ENCODE assay signal across 8 mouse cellular contexts in the genomic region with DNA sequence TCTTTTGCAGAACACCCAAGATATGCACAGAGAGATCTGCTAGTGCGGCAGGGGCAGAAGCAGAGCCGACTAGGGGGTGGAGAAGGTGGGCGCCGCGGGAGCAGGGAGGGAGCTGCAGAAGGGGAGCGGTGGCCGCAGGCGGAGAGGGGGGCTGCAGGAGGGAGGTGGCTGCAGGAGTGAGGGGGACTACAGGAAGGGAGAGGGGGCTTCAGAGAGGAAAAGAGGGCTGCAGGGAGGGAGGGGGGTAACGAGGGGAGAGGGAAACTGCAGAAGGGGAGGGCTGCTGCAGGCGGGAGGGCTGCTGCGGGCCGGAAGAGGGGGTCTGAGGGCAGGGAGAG. TPM values are rescaled to one million over a fixed set of nuclear protein-coding genes. Genes with fewer than 3 reads are reported as not detected.
DNase-seq lines count a peak whose midpoint lies in the region; ATAC-seq and TF ChIP-seq lines count a peak whose summit lies in the region.

No protein-coding gene starts in this region.

- H3K9ac ChIP-seq in forebrain, embryonic 15.5 days (replicated peaks) = peak overlapping the region; percentile 87
- peak overlapping the region; percentile 74 for H3K9ac ChIP-seq in liver, postnatal 0 days (replicated peaks)

- WGBS in kidney, adult 2 months = 2% methylated on average over 11 of the region's 12 CpGs
- under 1% methylated on average over 12 of the region's 12 CpGs for WGBS in forebrain, embryonic 15.5 days
- WGBS in liver, postnatal 0 days (ENCODE audit: insufficient replicate concordance) = 6% methylated on average over 12 of the region's 12 CpGs

- DNase-seq in kidney, adult 2 months = no peak
- no peak for DNase-seq in kidney, adult 11 months
- DNase-seq in adrenal gland, postnatal 25 days = peak; percentile 5
- DNase-seq in liver, postnatal 0 days = no peak
- DNase-seq in yolk sac, embryonic 10.5 days (ENCODE audit: low spot score) = peak; percentile 27
- no peak for DNase-seq in Muller cell, postnatal 12 days (ENCODE audit: inconsistent ontology term)
- no peak for DNase-seq in right cerebral cortex, postnatal 36 days (ENCODE audit: low spot score in 2 of 2)

- H3K4me2 ChIP-seq in forebrain, embryonic 15.5 days (replicated peaks) = peak overlapping the region; percentile 94
- peak overlapping the region; percentile 98 for H3K4me2 ChIP-seq in liver, postnatal 0 days (ENCODE audit: low read depth, low read length)

- H3K27ac ChIP-seq in kidney, adult 2 months (ENCODE audit: insufficient read depth, low read depth, low read length) = no peak overlapping the region
- peak overlapping the region; percentile 94 for H3K27ac ChIP-seq in forebrain, embryonic 15.5 days (replicated peaks)
- peak overlapping the region; percentile 55; the same call in 1 of the 2 replicates for H3K27ac ChIP-seq in liver, postnatal 0 days (ENCODE audit: low read depth)

- no peaks in the 10 kb centered on the region for H3K9me3 ChIP-seq in forebrain, embryonic 15.5 days
- no peaks in the 10 kb centered on the region for H3K9me3 ChIP-seq in liver, postnatal 0 days (ENCODE audit: low read length)

- TF ChIP-seq EP300 in liver, postnatal 0 days (IDR thresholded peaks at IDR 0.05; ENCODE audit: low read depth) = no peak

- 0 out of 2 replicates have a peak, but pooled peaks cover 1% of the 10 kb centered on the region for H3K36me3 ChIP-seq in kidney, adult 2 months (ENCODE audit: control insufficient read depth, insufficient read depth, low read length)
- H3K36me3 ChIP-seq in forebrain, embryonic 15.5 days = peaks cover 53% of the 10 kb centered on the region
- no peaks in the 10 kb centered on the region for H3K36me3 ChIP-seq in liver, postnatal 0 days (replicated peaks; ENCODE audit: insufficient read depth, low read length)

- H3K4me1 ChIP-seq in kidney, adult 2 months (ENCODE audit: control insufficient read depth, insufficient read depth, low read length) = peaks cover 3% of the 10 kb centered on the region; the same call in 1 of the 2 replicates
- peaks cover 26% of the 10 kb centered on the region for H3K4me1 ChIP-seq in forebrain, embryonic 15.5 days
- peaks cover 15% of the 10 kb centered on the region for H3K4me1 ChIP-seq in liver, postnatal 0 days (ENCODE audit: insufficient read depth)

- no peak for TF ChIP-seq POLR2A in kidney, adult 2 months (IDR thresholded peaks at IDR 0.05; ENCODE audit: low read depth, low read length)

- TF ChIP-seq CTCF in kidney, adult 2 months (conservative IDR thresholded peaks at IDR 0.05; ENCODE audit: insufficient read depth, insufficient read length, low read depth, low read length) = no peak
- TF ChIP-seq CTCF in liver, postnatal 0 days (IDR thresholded peaks at IDR 0.05; ENCODE audit: low read depth) = no peak

- peak overlapping the region; percentile 81 for H3K4me3 ChIP-seq in kidney, adult 2 months (ENCODE audit: insufficient read depth, low read depth, low read length)
- H3K4me3 ChIP-seq in forebrain, embryonic 15.5 days = peak overlapping the region; percentile 80
- peak overlapping the region; percentile 79 for H3K4me3 ChIP-seq in liver, postnatal 0 days (ENCODE audit: low read depth, low read length)

- ATAC-seq in forebrain, embryonic 15.5 days (replicated peaks) = peak; percentile 25
- no peak for ATAC-seq in liver, postnatal 0 days

- H3K27me3 ChIP-seq in kidney, adult 2 months (replicated peaks; ENCODE audit: control insufficient read depth, insufficient read depth, low read length) = no peaks in the 10 kb centered on the region
- H3K27me3 ChIP-seq in forebrain, embryonic 15.5 days = no peaks in the 10 kb centered on the region
- 0 out of 2 replicates have a peak, but pooled peaks cover 4% of the 10 kb centered on the region for H3K27me3 ChIP-seq in liver, postnatal 0 days (ENCODE audit: insufficient read depth, low read length)

RNA-seq across cellular contexts. Expression of gene Zfp61, which starts 2.4 kb away (rescaled TPM):
- polyA plus RNA-seq in kidney, adult 2 months (2012; rRNA removed) = 3.8 and 4.3 TPM in 2 replicates
- 10.1 and 11.5 TPM in 2 replicates for total RNA-seq in adrenal gland, postnatal 25 days (2021)
- polyA plus RNA-seq in forebrain, embryonic 15.5 days (2015; fragmentation: Nextera tagmentation; extraction: Ambion mirVana) = 51.2 and 59.0 TPM in 2 replicates
- polyA plus RNA-seq in liver, postnatal 0 days (2015; fragmentation: Nextera tagmentation; extraction: Ambion mirVana) = 1.6 and 1.8 TPM in 2 replicates

RNA-seq across cellular contexts. Expression of gene Zfp94, which starts 17.9 kb away (rescaled TPM):
- polyA plus RNA-seq in kidney, adult 2 months (2012; rRNA removed) = 9.4 and 10.5 TPM in 2 replicates
- 4.1 and 6.6 TPM in 2 replicates for total RNA-seq in adrenal gland, postnatal 25 days (2021)
- polyA plus RNA-seq in forebrain, embryonic 15.5 days (2015; fragmentation: Nextera tagmentation; extraction: Ambion mirVana) = 24.5 and 24.7 TPM in 2 replicates
- polyA plus RNA-seq in liver, postnatal 0 days (2015; fragmentation: Nextera tagmentation; extraction: Ambion mirVana) = 1.8 and 2.2 TPM in 2 replicates

RNA-seq across cellular contexts. Expression of gene Zfp93, which starts 28.4 kb away (rescaled TPM):
- polyA plus RNA-seq in kidney, adult 2 months (2012; rRNA removed) = 3.1 and 3.4 TPM in 2 replicates
- 7.2 and 8.7 TPM in 2 replicates for total RNA-seq in adrenal gland, postnatal 25 days (2021)
- polyA plus RNA-seq in forebrain, embryonic 15.5 days (2015; fragmentation: Nextera tagmentation; extraction: Ambion mirVana) = 9.3 and 12.1 TPM in 2 replicates
- polyA plus RNA-seq in liver, postnatal 0 days (2015; fragmentation: Nextera tagmentation; extraction: Ambion mirVana) = 1.1 and 1.2 TPM in 2 replicates

RNA-seq across cellular contexts. Expression of gene Tescl, which starts 35.1 kb away (rescaled TPM):
- polyA plus RNA-seq in kidney, adult 2 months (2012; rRNA removed) = 0.11 and 0.48 TPM in 2 replicates
- 1.0 and 1.1 TPM in 2 replicates for total RNA-seq in adrenal gland, postnatal 25 days (2021)
- polyA plus RNA-seq in forebrain, embryonic 15.5 days (2015; fragmentation: Nextera tagmentation; extraction: Ambion mirVana) = not detected in 2 replicates
- not detected in 2 replicates for polyA plus RNA-seq in liver, postnatal 0 days (2015; fragmentation: Nextera tagmentation; extraction: Ambion mirVana)

RNA-seq across cellular contexts. Expression of gene Zfp108, which starts 44.0 kb away (rescaled TPM):
- 1.2 and 1.3 TPM in 2 replicates for polyA plus RNA-seq in kidney, adult 2 months (2012; rRNA removed)
- total RNA-seq in adrenal gland, postnatal 25 days (2021) = 3.3 and 4.1 TPM in 2 replicates
- 4.1 and 5.3 TPM in 2 replicates for polyA plus RNA-seq in forebrain, embryonic 15.5 days (2015; fragmentation: Nextera tagmentation; extraction: Ambion mirVana)
- 0.31 and 0.79 TPM in 2 replicates for polyA plus RNA-seq in liver, postnatal 0 days (2015; fragmentation: Nextera tagmentation; extraction: Ambion mirVana)

Comparison
In these comparisons a context has a peak if more than half of its experiments do, and no peak if none do; other contexts are left out.
1. DNase-seq: peak in adrenal gland, postnatal 25 days (single experiment) and yolk sac, embryonic 10.5 days (single experiment); none in kidney, adult 2 months (single experiment), kidney, adult 11 months (single experiment), liver, postnatal 0 days (single experiment), Muller cell, postnatal 12 days (single experiment) and right cerebral cortex, postnatal 36 days (0 of 2).
2. Peak in every context shown above with its lines, with median percentiles within 50 percentile points of each other: H3K4me3 ChIP-seq.